Mouse (Mus musculus) ovary, postnatal 14 days (tissue): ENCODE data around the gene Olfr676.
"Not testable (repeated sequence)": the region's sequence is repeated elsewhere in the genome, so short reads cannot be mapped to it uniquely, and the experiment has no call there.

Source experiments
- DNase-seq: peaks from one replicate; pipeline ENCODE4 v3.0.0; 2022; ENCODE audit warnings: low spot score

Olfr676 gene

DNA sequence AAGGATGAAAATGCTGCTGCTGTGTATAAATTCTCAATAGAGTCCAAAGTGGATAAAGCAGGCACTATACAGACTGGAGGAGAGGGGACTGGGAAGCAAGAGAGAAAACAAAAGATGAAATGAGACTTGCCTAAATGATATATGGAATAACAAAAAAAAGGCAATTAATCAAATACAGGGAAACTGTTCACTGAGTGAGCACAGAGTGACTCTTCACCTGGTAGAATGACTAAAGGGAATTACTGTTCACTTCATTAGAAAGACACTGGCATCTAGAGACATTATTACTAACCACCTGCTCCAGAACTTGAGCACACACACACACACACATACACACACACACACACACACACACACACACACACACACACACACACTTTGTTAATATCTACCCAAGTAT is at the start of gene Olfr676:
Olfr676 (plus strand) TSS at position 301 of the 400 bp plus-strand sequence.
- no peak for DNase-seq

DNA sequence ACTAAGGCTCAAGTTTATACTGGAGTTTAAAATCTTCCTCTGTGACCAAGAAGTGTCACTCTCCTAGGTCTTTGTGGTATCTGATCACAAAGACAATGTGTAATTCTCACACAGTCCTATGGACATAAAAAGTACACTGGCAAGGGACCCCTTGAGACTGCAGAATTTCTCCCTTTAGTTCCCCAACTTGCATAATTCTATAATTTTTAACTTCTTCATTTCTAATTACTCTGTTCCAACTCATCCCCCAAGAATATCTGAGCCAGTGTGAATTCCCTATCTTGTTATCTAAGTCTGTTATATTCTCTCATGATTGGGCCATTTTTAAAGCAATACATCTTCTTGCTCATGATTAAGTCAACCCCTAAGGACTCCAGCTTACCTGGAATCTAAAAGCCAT is 30.6 kb upstream of the Olfr676 start, which contains the start of gene Olfr672:
Olfr672 (minus strand) TSS at position 101 of the 400 bp plus-strand sequence.
- DNase-seq, result no peak

DNA sequence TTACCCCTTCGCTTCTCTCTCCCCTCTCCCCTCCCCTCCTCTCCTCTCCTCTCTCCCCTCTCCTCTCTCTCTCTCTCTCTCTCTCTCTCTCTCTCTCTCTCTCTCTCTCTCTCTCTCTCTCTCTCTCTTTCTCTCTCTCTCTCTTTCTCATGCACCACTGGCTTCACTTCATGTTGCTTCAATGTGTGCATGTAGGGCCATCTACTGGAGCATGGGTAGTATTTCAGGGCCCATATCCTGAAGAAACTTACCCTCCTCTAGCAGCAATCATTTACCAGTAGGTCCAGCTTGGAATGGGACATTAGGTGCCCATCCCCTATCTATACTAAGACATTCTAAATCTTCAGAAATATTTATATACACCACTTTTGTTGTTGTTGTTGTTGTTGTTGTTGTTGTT is 10.0 kb upstream of the Olfr676 start:
- DNase-seq, result no peak

DNA sequence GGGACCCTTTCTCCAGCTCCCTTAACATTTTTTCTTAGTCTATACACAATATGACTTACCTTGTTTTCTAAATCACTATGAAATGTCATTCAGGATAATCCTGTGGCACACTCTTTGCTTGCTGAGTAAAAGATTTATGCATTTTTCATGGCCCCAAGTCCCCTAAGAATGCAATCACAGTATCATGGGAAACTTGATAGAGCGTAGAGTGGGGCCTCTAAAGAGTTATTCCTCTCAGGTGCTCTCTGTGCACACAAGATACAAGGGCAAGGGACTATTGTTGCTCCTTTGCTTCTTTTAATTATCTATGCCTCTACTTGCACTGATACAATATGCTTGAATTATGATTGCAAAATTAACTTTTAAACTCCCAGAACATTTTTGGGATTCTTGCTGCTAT is 4.1 kb upstream of the Olfr676 start, which contains the start of gene Olfr675:
Olfr675 (minus strand) TSS at position 101 of the 400 bp plus-strand sequence.
- no peak for DNase-seq

DNA sequence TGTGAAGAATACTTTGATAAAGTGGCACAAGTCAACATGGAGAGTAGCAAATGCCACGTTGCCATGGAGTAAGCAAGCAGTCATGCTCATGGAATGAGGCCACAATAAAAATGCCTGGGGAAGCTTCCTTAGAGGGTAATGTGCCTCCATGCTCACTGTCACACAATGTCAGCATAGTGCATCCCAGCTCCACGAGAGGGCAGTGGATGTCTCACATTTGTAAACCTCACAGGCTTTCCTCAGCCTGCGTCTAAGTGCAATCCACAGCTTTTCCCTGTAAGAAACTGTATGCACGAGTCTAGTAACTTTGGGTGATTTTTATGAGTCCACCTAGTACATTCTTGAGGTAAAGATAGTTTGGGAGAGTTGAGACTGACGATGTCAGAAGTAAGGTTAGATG is 1.3 kb downstream of the Olfr676 start:
- DNase-seq, result not testable (repeated sequence)

DNA sequence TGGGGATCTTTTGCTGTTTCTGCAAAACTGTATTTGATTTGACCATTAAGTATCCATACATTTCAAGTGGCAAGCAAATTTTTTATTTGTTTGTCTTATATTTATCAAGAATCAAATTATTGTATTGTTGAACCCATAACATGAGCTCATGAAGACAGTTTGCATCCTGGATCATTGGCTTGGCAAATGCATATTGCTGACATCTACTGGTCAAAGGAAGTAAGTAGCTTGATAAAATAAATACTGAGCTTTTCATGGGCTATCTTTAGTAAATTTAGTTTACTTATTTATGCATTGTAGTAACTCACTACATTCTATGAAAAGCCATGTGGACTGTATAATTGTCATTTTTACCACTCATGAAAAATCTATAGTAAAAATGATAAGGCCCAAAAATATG is 26.5 kb downstream of the Olfr676 start:
- DNase-seq, result no peak

- DNase-seq, result no peak
These were observed 31.7 kb downstream of the Olfr676 start, which contains the start of gene Olfr678 for GRCm38 (mm10) chr7:105064175-105064574. TSS of gene Olfr678 (plus strand) at chr7:105064475.

- DNase-seq, result no peak
These were observed 48.4 kb downstream of the Olfr676 start, which contains the start of gene Olfr679 for GRCm38 (mm10) chr7:105080905-105081304. TSS of gene Olfr679 (plus strand) at chr7:105081205.
